Mouse (Mus musculus): ENCODE measurements around the gene Calml3.

DNA sequence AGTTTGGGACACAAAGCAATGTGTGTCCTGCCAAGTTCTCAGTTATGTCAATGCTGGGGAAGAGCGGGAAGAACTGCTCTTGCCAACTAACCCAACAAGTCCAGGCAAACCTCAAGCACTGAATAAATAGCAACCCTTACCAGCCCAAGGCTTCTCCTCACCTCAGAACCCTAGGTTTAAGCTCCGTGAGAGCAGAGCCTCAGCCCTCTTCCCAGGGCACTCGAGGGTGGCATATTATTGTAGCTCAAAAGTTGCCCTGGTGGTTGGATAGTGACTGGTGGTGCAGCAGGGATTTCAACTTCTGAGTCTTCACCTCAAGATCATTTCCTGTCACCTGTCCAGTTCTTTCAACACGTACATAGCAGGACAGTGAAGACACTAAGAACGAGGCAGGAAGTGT, 27.4 kb upstream of the Calml3 start:
- TF ChIP-seq CTCF (IDR thresholded peaks at IDR 0.05; ENCODE audit: insufficient read depth, low read depth, low read length) (no peak), POLR2A (IDR thresholded peaks at IDR 0.05; ENCODE audit: insufficient read depth, low read depth, low read length) (no peak)
